Mouse (Mus musculus): ENCODE data around the gene Arid4b. TPM values are rescaled to one million over a fixed set of nuclear protein-coding genes. Genes with fewer than 3 reads are reported as not detected.

The Arid4b gene
- polyA plus RNA-seq, 1 experiment, result 31.0 TPM

DNA sequence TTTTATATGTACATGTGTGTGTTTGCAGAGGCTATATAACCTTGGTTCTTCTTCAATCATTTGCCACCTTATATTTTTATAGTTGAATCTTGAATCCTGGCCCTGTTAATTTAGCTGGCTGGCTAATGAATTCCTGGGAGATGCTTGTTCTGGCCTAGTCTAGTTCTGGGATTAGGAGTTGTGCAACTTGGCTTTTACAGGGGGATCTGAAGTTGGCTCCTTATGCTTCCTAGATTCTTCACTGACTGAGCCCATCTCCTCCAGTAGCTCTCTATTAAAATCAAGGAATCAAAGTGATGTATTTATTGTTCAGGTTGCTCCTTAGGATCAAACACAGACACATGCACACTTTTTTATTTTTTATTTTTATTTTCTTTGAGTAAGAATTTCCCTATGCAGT is 3.5 kb upstream of the Arid4b start:
- DNase-seq (ENCODE audit: extremely low spot score in 1 of 2, low spot score in 1 of 2), result no peak

DNA sequence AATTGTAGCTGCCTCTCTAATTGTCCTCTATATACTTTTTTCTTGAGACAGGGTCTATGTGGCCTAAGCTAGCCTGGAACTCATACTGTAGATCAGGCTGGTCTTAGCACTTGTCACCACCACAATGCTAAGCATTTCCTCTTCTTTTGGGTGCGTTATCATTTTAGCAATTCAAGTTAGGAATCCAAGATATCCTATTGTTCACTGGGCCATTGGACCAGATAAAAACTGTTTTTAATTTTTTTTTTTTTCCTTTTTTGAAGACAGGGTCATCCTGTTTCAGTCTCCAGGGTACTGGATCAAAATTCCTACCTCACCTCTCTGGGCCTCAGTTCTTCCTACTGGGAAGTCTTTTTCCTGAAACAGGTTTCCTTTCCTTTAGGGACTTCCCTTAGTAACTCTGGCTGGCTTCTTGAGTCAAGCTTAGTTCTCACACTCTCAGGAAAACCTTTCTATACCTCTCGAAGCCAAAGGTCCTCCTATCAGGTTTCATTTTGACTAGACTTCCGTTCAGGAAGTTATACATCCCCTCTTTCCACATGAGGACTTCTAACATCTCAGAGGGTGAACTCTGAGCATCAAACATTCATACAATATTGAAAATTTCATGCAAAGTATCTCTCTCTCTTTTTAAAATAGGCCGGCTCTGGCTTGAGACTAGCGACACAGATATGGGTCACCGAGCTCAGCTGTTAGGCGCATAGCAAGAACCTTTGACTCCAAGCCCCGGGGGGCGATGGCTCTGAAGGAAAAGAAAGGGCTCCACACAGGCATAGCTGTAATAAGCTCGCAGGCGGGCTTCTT is 621 bp upstream of the Arid4b start:
- DNase-seq (ENCODE audit: extremely low spot score in 1 of 2, low spot score in 1 of 2), result no peak

DNA sequence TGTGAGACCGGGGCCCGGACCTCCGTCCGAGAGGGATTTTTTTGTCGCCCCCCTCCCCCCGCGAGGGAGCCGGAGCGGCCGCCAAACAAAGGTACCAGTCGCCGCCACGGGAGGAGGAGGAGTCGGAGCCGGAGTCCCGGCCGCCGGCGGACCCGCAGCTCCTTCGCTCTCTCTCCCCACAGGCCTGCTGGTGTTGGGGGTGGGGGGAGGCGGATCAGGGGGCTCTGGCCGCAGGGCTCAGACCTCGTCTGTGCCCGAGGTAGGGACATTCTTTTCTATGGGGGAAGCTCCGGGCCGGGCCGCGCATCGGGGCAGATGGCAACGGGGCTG is 875 bp downstream of the Arid4b start:
- no peak for DNase-seq (ENCODE audit: extremely low spot score in 1 of 2, low spot score in 1 of 2)

DNA sequence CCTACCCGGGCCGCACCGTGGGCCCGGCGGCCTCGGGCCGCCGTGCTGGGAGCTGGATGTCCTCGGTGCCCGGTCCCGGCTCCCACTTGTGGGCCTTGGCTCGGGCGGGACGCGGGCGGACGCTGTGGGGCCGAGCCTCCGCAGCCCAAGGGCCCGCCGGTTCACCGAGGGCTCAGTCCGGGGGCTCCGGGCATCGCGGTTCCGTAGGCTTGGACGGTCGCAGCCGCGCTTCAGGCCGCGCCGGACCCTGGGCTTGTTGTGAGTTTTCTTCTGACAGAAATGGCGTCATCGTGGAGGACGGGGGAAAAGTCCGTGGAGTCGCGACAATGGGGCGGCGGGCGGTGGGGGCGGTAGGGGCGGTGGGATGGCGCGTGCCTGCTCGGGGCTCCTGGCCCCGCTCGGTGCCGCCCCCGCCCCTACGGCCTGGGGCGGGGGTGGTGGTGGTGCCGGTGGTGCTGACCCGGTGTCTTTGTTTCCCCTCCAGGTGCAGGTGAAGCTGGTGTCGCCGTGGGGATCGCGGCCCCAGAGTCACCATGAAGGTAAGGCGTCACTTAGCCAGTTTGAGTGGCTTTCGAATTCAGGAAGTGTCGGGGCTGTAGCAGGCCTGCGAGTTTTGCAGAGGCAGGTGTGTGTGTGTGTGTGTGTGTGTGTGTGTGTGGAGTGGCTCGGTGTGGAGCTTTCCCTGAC is 1.5 kb downstream of the Arid4b start:
- DNase-seq (ENCODE audit: extremely low spot score in 1 of 2, low spot score in 1 of 2), result peak in 1 of 2 experiments; percentile 27

DNA sequence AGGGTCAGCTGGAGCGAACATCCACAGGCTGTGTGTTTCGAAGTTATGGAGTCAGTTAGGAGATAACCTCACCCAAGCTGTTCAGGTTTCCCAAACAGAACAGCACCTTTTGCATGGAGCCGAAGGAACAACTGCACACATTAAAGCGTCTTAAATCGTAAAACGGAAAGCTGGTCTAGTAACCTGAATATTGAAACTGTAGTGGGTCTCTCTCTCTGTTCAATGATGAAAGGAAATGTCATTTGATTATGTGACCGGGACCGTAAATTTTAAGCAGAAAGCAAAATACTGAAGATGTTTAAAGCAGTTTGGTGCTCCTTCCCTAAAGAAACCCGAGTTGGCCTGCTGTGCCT is 2.0 kb downstream of the Arid4b start:
- no peak for DNase-seq (ENCODE audit: extremely low spot score in 1 of 2, low spot score in 1 of 2)

DNA sequence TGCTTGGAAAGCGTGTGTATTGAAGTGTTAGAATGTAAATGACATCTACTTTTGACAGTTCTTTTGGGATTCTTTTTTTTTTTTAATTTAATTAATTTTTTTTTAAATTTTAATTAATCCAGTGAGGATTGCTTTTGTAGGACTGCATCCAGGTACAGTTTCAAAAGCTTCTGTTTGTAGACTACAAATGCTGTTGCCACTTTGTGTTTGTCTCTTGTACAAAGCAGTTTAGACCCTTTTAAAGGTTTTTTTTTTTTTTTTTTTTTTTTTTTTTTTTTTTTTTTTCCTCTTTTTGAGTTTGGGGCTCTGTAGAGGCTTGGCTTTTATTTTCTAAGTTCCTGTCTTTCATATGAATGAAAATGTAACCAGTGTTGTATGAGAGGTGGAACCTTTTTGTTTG is 2.7 kb downstream of the Arid4b start:
- no peak for DNase-seq (ENCODE audit: extremely low spot score in 1 of 2, low spot score in 1 of 2)

DNA sequence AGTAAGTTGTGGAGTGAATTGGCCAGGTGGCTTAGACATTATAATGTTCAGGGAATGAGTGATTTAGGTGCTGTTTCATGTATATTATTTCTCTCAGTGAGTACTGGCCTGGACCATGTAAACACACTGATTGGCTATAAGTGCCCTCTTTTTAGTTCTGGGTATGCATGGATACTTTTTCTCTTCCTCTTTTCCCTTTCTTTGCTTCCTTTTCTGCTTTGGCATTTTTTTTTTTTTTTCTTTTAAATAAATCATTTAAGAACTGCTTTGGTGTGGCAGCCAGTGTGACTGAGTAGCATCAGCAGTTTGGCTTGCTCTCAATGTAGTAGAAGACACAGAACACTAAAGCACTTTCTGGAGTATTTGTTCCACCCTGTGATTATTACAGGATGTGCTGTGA is 5.0 kb downstream of the Arid4b start:
- DNase-seq (ENCODE audit: extremely low spot score in 1 of 2, low spot score in 1 of 2), result no peak

DNA sequence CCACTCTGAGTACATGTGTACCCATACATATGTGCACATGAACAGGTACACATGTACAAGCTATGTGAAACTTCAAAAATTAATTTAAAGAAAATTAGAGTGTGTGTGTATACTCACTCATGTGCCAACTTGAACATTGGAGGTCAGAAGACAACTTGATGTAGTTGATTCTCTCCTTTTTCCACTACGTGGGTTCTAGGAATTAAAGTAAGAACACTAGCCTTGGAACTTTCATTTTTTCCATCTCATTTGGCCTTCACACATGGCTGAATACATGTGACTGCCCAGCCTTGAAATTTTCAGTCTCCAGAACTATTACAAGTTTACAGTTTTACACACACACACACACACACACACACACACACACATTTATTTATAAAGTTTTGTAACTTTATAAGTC is 6.3 kb downstream of the Arid4b start:
- no peak for DNase-seq (ENCODE audit: extremely low spot score in 1 of 2, low spot score in 1 of 2)

DNA sequence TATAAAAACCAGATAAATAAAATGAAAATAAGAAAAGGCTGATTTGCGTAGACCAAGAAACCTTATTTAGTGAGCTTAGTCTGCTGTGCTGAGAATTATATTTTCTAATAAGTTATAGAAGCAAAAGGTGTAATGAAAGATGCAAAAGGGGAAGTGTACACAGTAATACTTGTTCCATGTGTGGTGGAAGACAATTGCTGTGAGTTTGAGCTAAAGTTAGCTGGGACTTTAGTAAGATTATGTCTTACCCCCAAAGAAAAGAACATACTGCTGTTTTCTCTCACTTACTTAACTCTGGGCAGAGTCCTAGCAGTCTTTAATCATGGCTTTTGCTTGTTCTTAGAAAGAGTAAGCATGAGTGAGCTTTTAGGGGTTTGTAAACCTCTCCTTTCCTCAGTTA is 11.3 kb downstream of the Arid4b start:
- no peak for DNase-seq (ENCODE audit: extremely low spot score in 1 of 2, low spot score in 1 of 2)

DNA sequence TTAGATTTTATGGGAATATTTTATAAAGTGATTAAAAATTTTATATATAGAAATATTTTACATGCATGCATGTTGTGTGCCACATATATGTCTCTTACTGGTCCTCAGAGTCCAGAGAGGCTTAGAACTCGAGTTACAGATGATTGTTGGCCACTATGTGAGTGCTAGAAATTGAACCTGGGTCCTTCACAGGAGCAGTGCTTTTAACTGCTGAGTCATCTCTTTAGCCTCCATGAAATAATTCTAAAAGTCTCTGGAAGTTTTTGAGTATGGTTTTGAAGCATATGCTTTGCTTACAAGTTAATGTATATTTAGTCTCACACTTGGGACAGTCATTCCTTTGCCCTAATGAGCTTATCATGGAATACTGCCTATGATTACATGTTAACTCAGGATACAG is 12.3 kb downstream of the Arid4b start:
- no peak for DNase-seq (ENCODE audit: extremely low spot score in 1 of 2, low spot score in 1 of 2)

DNA sequence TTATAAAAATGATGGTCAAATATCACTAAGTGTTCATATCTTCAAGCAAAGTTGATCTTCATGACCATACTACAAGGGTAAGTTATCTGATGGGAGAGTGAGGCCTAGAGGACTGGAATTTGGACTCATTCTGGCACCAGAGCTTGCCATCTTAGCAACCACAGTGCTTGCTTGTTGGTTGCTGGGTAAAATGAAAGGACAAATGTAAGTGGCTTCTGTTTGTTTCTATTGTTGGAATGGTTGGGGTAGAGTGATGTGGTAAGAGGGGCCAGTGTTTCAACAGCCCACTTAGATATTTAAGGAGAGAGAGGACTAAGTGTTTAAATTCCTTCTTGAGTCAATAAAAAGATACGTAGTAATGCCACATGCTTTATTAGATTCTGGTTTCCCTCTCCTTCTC is 25.6 kb downstream of the Arid4b start:
- no peak for DNase-seq (ENCODE audit: extremely low spot score in 1 of 2, low spot score in 1 of 2)

DNA sequence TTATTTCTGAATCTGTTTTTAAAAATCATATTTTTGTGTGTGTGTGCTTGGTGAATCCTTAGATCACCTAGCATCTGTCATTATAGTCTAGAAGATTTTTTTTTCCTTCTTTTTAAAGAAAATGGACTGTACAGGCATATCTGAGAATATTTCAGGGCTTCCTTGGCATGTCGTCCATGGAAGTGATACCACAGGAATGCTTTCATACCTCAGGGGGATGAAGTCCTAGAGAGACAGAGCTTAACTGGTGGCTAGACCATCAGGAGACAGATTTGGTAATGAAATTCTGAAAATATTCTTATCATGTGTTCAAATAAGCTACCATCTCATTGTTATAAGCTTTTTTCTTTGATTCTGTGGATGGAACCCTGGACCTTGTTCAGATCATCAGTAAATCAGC is 40.0 kb downstream of the Arid4b start:
- DNase-seq (ENCODE audit: extremely low spot score in 1 of 2, low spot score in 1 of 2), result no peak

DNA sequence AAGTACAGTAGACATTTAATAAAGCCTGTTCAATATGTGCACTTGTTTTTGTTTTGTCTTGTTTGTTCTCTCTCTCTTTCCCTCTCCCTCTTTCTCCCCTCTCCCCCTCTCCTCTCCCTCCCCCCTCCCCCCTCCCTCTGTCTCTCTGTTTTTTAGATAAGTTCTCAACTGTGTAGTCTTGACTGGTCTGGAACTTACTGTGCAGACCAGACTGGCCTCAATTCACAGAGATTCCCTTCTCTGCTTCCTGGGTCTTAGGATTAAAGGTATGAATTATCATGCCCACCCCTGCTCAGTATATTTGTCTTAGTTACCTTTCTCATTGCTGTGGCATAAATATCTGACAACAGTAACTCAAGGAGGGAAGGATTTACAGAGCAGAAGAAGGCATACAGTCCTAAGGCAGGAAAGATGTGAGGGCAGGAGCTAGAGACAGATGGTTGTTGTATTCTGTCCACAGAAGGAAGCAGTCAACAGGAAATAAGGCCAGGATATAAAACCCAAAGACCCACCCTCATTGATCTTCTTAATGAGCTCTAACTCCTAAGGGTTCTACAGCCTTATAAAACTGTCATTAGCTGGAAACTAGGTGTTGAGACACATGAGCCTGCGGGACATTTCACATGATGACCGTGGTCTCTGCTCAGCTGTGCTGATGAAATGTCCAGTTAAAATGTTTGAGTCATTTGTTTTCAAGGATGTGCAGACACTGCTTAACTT is 47.3 kb downstream of the Arid4b start:
- DNase-seq (ENCODE audit: extremely low spot score in 1 of 2, low spot score in 1 of 2), result no peak

DNA sequence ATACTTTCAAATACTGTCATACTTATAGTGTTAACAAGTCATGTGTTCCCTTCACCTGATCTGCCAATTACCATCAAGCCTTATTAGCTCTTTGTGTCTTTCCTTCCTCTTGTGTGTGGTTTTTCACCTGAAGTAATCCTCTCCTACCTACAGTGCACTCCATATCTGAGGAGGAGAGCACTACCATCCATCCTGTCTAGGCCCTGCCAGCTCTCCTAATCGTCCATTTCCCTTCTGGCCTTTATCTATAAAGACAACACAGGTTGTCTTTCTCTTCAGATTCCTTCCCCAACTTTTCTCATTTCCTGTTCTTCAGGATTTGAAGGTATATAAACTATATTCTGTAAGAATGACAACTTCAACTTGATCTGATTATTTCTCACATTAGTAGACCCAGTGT is 48.1 kb downstream of the Arid4b start:
- DNase-seq (ENCODE audit: extremely low spot score in 1 of 2, low spot score in 1 of 2), result no peak

DNA sequence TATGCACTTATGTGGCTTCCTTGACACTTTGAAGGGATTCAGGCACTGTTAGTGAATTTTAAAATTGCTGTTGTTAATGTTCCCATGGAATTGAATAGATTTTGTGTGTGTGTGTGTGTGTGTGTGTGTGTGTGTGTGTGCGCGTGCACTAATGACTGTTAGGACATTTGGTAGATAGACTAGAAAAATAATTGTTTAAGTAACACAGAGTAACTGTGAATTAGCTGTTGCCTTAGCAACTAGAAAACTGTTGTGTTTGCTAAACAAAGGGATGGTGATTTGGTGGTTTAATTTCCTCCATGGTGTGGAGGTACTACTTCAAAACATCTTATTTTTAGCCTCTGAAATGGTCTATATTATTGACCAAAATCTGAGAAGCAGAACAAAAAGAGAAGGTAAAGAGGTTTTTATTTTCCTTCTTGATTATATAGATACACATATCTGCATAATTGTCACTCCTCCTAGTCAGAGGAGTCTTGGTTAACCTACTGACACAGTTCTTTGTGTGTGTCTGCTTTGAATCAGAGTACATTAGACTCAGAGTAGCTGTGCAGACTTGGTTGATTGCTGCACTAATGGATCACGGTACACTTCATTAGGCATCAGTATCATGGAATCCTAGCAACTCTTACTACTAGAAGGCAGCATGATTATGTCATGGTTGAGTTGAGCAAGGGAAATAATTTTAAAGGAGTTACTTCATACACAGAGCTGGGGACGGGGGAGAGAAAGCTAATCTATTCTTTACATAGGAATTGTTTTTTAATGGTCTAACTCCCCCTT is 50.9 kb downstream of the Arid4b start:
- no peak for DNase-seq (ENCODE audit: extremely low spot score in 1 of 2, low spot score in 1 of 2)

DNA sequence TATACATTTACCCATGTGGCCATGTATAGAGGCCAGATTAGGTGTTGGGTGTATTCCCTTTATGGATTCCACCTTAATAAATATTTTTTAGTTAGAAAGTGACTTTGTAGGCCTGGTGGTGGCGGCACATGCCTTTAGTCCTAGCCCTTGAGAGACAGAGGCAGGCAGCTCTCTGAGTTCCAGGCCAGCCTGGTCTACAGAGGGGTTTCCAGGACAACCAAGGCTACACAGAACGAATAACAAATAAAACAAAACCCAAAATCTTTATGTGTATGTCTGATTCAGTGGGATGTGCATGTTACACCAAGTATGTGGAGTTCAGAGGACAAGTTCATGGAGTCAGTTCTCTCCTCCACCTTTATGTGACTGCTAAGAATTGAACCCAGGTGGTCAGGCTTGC is 52.8 kb downstream of the Arid4b start:
- no peak for DNase-seq (ENCODE audit: extremely low spot score in 1 of 2, low spot score in 1 of 2)

DNA sequence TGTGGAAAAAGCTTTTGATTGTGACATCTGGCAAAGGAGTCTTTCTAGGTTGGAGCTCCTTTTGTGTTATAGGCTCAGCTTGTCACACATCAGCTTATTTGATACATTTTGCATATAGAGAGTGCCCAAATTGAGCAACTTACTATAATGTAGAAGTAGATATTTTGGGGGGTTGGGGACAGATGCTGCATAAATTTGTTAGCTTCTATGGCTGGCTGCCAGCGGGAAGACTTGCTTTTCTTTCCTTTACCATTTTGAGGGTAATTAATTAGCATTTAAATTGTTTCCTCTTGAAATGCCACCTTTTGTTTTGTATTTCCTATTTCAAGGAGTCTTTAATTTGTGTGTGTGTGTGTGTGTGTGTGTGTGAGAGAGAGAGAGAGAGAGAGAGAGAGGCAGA is 68.6 kb downstream of the Arid4b start:
- DNase-seq (ENCODE audit: extremely low spot score in 1 of 2, low spot score in 1 of 2), result no peak

DNA sequence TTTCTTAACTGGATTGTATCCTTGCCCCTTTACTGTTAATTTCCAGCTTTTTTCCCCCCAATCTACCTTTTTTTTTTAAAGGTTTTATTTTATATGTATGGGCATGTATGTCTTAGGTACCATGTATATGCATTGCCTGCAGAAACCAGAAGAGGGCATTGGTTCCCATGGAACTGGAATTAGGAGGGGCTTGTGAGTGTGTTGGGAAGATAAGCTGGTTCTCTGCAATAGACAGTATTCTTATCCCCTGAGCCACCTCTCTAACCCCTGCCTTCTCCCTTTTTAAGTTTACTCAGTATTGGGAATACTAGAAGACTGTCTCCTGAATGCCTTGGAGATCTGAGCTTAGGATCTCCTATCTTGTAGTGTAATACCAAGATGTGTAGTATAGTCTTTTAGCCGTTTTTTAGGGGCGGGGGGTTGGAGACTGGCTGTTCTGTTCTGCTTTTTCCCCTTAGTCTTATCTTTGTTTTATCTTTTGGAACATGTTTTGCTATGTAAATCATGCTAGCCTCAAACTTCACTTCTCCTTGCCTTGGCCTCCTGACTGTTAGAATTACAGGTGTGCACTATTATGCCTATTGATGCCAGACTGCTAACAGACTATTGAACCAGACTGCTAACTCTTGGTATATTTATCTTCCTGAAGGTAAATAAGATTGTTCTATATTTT is 79.4 kb downstream of the Arid4b start:
- DNase-seq (ENCODE audit: extremely low spot score in 1 of 2, low spot score in 1 of 2), result no peak

DNA sequence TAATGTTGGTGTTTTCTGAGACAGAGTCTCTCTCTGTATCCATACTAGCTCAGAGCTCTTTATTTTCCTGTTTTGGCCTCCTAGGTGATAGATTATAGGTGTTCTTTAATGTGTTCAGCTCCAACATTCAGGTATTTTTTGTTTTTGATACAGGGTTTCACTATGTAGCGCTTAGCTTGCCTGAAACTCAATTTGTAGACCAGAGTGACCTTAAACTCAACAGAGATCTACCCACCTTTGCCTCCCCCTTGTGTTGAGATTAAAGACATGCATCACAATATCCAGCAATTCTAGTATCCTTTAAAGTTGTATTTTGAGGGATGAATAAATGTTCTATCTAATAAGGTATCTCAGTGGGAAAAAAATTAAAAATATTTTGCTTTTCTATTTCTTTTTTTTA is 115.0 kb downstream of the Arid4b start:
- DNase-seq (ENCODE audit: extremely low spot score in 1 of 2, low spot score in 1 of 2), result no peak

DNA sequence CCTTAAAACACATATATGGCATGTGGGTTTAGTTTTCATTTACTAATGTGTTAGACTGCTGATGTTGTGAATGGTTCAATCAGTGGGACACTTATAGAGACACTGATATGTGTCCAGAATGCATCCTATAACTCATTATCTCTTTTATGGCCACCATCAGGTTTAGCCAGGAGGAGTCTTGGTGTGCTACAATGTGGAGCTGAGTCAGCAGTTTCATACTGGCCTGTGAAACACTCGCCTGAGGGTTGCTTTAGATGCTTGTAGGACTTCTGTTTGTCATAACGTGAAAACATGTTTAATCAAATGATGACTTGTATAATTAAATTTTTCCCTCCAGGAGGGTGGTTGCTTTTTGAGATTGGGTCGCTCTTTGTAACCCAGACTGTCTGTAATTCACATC is 116.6 kb downstream of the Arid4b start:
- DNase-seq (ENCODE audit: extremely low spot score in 1 of 2, low spot score in 1 of 2), result no peak

DNA sequence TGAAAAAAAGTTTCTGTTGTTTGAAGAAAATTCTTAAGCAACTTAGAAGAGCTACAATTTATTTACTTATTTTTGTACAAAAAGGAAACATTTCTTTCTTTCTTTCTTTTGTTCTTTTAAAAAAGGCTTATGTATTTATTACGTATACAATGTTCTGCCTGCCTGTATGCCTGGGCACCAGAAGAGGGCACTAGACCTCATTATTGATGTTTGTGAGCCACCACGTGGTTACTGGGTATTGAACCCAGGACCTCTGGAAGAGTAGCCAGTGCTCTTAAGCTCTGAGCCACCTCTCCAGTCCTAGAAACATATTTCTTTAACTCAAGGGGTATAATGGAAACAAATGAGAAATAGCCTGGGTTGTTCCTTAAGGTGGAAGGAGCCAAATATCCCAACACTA is 182.9 kb downstream of the Arid4b start:
- no peak for DNase-seq (ENCODE audit: extremely low spot score in 1 of 2, low spot score in 1 of 2)

All from frontal cortex, adult 2 months (tissue).